Mouse (Mus musculus): ENCODE results near the gene Sos1. TPM values are rescaled to one million over a fixed set of nuclear protein-coding genes. Genes with fewer than 3 reads are reported as not detected.

Gene Sos1
- total RNA-seq, 2 experiments from 2014 or later = 15.0 to 15.6 TPM

DNA sequence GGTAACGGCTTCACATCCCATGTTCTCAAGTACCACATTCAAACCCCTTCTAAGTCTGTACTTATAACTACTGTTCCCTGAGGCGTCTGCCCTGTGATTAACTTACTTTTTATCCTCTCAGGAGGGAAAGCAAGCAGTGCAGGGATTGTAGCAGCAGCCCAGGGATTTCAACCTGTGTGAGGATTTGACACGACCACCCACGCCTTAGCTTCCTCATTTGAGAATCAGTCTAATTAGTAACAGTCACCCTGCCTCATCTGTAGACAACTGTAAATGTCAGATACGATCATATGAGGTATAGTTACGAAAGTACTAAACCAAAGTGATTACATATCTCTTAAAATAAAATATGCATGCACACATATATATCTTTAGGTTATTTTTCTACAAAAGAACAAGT, 15.9 kb upstream of the Sos1 start:
- no peak for DNase-seq (ENCODE audit: low spot score)

DNA sequence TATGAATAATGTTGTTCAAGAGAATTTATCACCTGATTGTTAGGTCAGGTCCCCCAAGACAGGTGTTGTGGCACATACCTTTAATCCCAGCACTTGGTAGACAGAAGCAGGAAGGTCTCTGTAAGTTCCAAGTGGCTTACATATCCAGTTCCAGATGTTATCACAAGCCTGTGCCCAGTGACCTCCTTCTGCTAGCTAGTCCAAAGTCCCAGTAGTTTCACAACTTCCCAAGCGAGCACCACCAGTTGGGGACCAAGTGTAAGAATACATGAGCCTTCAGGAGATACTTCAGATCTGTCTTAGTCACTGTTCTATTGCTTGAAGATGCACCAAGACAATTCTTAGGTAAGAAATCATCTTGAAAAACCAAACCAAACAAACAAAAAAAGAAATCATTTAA, 13.6 kb upstream of the Sos1 start:
- DNase-seq (ENCODE audit: low spot score) = no peak

- no peak for DNase-seq (ENCODE audit: low spot score)
These were observed 12.6 kb upstream of the Sos1 start for GRCm38 (mm10) chr17:80492811-80493210.

DNA sequence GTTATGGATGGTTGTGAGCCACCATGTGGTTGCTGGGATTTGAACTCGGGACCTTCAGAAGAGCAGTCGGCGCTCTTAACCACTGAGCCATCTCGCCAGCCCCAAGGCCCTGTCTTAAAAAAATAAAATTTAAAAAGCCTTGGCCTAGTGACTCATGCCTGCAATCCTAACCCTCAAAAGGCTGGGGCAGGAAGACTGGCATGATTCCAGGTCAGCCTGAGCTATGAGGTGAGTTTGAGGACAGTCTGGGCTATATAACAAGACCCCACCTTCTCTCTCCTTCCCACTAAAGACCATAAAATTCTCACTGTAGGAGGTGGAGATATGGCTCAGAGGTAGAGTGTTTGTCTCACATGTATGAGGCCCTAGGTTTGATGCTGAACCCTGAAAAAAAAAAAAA, 12.0 kb upstream of the Sos1 start:
- no peak for DNase-seq (ENCODE audit: low spot score)

DNA sequence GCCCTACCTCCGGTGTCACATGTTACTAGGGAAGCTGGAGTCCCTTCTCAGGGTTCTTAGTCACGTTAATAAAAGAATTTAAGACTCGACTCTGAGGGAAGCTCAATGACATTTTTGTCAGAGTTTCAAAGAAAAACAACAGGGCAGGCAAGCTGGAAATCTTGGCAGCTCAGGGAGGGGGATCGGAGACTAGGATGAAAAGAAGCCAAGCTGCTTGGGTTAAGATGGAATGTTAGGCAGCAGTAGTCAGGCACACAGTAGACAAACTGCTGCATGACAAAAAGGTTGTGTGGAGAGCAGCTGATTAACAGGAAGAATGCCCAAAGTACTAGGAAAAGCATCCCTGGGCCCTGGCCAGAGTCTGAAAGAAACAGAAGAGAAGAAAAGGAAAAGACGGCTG, 9.9 kb upstream of the Sos1 start:
- no peak for DNase-seq (ENCODE audit: low spot score)

GRCm38 (mm10) chr17:80488918-80489317, 8.7 kb upstream of the Sos1 start:
- DNase-seq (ENCODE audit: low spot score) = no peak

DNA sequence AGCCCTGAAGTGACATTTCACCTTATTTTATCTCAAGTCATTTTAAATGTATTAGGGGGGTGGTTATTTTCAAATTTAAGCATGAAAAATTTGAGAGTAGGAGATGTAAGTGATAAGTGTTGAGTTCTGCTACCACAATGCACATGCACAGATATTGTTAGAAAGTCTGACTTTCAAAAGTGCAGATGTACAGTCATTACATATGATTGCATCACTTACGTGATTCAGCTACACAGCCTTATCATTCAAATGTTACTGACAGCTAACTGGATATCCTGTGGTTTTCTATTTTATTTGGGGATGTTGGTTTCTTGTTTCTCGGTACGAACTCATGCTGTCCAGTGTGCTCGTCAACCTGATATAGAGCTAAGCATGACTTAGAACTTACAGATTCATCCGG, 4.9 kb upstream of the Sos1 start:
- DNase-seq (ENCODE audit: low spot score) = no peak

GRCm38 (mm10) chr17:80480855-80481224, 587 bp upstream of the Sos1 start:
- no peak for DNase-seq (ENCODE audit: low spot score)

DNA sequence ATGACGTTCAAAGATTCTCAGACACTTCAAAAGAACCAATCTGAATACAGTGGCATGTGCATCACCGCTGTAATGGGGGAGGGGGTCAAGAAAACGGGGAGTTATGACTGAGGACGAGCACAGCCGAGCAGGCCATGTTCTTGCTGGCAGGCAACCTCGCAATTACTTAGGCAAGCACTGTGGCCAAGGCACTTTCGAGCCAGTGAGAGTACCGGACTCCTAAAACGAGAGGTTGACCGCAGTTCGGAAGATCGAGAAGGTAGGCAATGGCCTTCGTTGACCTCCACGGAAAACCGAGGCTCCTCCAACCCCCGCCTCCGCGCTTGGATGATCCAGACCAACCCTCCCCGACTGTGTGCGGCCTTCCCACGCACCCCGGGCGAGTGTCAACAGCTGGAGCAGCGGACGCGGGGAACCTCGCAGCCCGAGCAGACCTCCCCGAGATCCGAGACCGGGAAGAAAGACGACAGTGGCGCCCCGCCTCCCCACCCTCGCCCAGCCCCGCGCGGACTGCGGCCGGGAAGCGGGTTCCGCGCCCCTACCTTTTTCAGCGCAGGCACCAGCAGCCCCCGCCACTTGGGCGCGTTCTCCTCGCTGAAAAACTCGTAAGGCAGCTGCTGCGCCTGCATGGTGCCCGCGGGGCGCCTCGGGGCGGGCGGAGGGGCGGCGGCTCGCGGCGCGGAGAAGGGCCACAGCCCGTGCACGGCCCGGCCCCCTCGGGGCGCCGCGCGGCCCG, 790 bp downstream of the Sos1 start:
- peak; percentile 42 for DNase-seq (ENCODE audit: low spot score)

- DNase-seq (ENCODE audit: low spot score) = no peak
These were observed 2.6 kb downstream of the Sos1 start for GRCm38 (mm10) chr17:80477679-80478078.

DNA sequence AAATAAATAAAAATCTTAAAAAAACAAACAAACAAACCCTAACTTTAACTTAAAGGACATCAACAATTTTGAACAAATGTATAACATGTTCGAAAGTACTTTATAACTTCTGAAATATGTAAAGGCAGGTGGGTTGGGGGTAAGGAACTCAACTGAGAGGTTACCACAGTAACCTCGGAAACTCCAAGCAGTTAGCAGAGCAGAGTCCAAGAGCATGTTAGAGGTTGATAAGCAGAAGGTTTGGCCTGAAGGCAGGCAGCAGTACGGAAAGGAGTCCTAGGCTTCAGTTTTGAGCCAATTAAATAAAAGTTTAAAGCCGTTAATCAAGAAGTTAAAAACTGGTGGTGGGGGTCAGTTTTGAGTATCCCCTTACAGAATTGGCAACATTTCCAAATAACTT, 3.8 kb downstream of the Sos1 start:
- no peak for DNase-seq (ENCODE audit: low spot score)

GRCm38 (mm10) chr17:80471056-80471802, 9.0 kb downstream of the Sos1 start:
- no peak for DNase-seq (ENCODE audit: low spot score)

DNA sequence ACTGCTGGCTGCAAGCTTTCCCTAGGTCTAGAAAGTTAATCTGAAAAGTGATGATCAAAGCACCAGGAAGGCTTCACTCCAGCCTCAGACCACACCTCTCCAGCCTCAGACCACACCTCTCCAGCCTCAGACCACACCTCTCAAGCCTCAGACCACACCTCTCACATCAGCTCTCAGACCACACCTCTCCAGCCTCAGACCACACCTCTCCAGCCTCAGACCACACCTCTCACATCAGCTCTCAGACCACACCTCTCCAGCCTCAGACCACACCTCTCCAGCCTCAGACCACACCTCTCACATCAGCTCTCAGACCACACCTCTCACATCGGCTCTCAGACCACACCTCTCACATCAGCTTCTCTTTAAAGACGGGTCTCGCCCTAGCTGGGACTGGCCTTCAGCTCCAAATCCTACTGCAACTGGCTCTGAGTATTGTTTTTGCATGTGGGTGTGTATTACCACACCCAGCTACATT, 11.8 kb downstream of the Sos1 start:
- DNase-seq (ENCODE audit: low spot score) = peak; percentile 14

DNA sequence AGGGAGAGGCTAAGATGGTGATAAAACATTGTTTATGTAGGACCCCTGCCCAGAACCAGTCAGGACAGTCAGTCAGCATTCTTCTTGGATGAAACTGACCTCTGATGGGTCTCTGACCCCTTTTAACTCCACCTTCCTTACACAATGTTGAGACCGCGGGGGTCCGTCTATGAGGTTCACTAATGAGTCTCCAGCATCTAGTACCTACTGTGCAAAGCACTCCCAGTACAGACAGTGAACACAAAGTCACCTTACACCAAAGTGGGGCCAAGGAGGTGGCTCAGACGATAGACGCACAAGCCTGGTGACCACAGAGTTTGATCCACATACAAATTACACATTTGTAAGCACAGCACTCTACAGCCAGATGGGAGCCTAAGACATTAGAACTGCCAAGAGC, 20.0 kb downstream of the Sos1 start:
- no peak for DNase-seq (ENCODE audit: low spot score)

DNA sequence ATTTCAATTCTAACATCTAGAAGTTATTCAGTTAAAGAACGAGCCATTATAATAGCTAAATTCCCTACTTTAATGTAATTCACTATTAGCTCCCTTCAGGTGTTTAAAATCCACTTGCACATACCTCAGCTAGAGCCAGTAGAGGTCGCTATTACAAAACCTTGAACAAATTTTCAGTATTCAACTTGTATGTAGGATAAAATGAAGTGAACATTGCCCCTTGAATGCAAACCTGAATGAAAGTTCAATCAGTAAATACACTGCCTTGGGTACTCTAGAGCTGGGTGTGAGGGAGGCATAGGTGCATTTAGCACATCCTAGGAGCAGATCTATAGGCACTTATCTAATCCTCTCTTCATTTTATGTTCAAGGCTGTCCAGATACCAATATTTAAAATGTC, 24.6 kb downstream of the Sos1 start:
- DNase-seq (ENCODE audit: low spot score) = peak; percentile 49

DNA sequence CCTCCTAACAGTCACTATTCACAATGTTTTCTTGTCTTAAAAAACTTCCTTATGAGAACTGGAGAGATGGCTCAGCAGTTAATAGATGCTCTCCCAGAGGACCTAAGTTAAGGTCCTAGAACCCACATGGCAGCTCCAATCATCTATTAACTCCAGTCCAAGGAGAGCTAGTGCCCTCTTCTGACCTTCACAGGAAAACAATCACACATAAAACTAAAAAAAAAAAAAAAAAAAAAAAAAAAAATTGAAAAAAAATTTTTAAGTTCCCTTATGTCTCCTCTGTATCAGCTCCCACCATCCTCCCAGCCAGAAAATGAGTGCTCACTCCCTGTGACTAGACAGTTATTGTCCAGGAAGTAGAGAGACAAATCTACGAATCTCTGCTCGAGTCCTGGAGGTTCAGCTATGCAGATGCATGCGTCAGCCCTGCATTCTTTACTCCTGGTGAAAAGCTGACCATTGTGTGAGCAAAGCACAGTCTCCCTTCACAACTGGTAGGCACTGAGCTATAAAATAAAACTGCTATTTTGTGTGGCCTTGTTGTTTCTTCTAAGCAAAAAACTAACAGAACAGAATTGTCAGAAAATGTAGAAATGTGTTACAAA, 29.7 kb downstream of the Sos1 start:
- DNase-seq (ENCODE audit: low spot score) = no peak

GRCm38 (mm10) chr17:80446470-80446869, 33.8 kb downstream of the Sos1 start:
- DNase-seq (ENCODE audit: low spot score) = no peak

DNA sequence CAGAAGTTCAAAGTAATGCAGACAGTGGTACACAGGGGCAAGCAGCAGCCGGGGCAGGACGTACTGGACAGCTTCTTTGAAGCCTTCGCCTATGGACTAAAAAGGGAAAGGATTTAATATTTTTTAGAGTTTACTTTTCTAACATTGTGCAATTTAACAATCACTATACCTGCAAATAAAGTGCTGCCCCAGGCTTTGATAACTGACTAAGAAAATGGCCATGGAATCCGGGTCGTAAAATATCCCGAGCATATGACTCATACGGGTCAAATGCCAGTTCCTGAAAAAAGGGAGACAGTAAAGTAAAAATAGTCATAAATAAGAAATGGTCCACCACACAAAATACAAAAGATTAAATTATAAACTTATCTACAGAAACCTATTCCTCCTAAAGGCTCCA, 34.8 kb downstream of the Sos1 start:
- DNase-seq (ENCODE audit: low spot score) = no peak

- DNase-seq (ENCODE audit: low spot score) = no peak
These were observed 44.6 kb downstream of the Sos1 start for GRCm38 (mm10) chr17:80435680-80436079.

DNA sequence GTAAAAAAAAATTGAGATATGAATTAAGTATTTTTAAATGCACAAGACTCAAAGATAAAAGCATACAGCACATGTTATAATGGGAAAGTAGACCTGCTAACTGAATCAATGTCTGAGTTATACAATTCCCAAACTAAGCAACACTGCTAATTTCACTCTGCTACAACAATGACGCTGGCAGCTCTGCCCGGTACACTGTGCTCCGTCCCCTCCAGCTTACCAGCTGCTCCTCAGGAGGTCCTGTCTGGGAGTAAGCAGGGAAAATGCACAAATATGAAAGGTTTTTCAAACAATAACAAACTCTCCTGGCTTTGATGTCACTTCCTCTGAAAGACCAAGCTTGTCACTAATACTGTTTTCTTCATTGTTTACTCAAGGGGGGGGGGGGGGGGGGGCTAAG, 45.8 kb downstream of the Sos1 start:
- DNase-seq (ENCODE audit: low spot score) = no peak

GRCm38 (mm10) chr17:80431997-80432396, 48.3 kb downstream of the Sos1 start:
- no peak for DNase-seq (ENCODE audit: low spot score)

GRCm38 (mm10) chr17:80427966-80428365, 52.3 kb downstream of the Sos1 start:
- DNase-seq (ENCODE audit: low spot score) = no peak

DNA sequence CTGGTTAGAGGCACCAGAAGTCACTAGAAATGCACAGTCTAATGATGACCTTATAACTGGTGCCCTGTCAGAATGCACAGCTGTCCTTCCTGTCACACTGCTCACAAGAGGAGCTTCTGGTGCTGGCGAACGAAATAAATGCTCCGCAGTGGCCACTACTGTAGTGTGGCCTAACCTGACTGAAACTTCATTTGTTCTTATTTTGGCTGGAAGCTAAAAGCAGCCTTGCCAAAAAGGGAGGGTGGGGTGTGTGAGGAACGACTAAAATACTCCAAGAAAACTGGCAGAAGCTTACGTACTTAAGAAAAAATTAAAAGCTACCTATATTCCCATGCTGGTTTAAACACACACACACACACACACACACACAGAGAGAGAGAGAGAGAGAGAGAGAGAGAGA, 53.4 kb downstream of the Sos1 start:
- no peak for DNase-seq (ENCODE audit: low spot score)
